Mouse (Mus musculus): ENCODE data around the gene Map3k9. TPM values are rescaled to one million over a fixed set of nuclear protein-coding genes. Genes with fewer than 3 reads are reported as not detected.

Map3k9 gene
- polyA plus RNA-seq, 1 experiment from 2014 or later = 0.02 TPM

GRCm38 (mm10) chr12:81679807-81680529 is 101.0 kb downstream of the Map3k9 start:
- Histone ChIP-seq H3K9me3 (replicated peaks) (no peaks in the 10 kb centered on the region), H3K4me1 (replicated peaks) (no peaks in the 10 kb centered on the region), H3K4me2 (no peak overlapping the region), H3K9ac (no peak overlapping the region), H3K36me3 (no peaks in the 10 kb centered on the region), H3K27me3 (no peaks in the 10 kb centered on the region), H3K27ac (no peak overlapping the region), H3K4me3 (replicated peaks) (no peak overlapping the region)
- DNase-seq (no peak), ATAC-seq (ENCODE audit: low read depth) (no peak)
- WGBS (ENCODE audit: insufficient replicate concordance) = 49% methylated on average over 7 of the region's 7 CpGs

GRCm38 (mm10) chr12:81675557-81675956 is 105.4 kb downstream of the Map3k9 start:
- Histone ChIP-seq H3K36me3 (no peaks in the 10 kb centered on the region), H3K4me1 (replicated peaks) (no peaks in the 10 kb centered on the region), H3K9ac (no peak overlapping the region), H3K9me3 (replicated peaks) (no peaks in the 10 kb centered on the region), H3K27me3 (no peaks in the 10 kb centered on the region), H3K4me2 (no peak overlapping the region), H3K4me3 (replicated peaks) (no peak overlapping the region), H3K27ac (no peak overlapping the region)
- no peak for ATAC-seq (ENCODE audit: low read depth)
- 43% methylated on average over 2 of the region's 2 CpGs for whole genome bisulfite sequencing (ENCODE audit: insufficient replicate concordance)
- no peak for DNase-seq

Other genes starting within 250 kb of the Map3k9 start
- 13.2 and 15.8 TPM in 2 replicates for gene Gm20498, start 248.3 kb downstream of the Map3k9 start, polyA plus RNA-seq (2015; fragmentation: Nextera tagmentation; extraction: Ambion mirVana)
- 16.3 and 18.3 TPM in 2 replicates for gene Synj2bp, start 248.3 kb downstream of the Map3k9 start, polyA plus RNA-seq (2015; fragmentation: Nextera tagmentation; extraction: Ambion mirVana)
- gene Adam21, start 212.7 kb downstream of the Map3k9 start, polyA plus RNA-seq (2015; fragmentation: Nextera tagmentation; extraction: Ambion mirVana) = not detected in 2 replicates
- gene Med6, start 186.2 kb downstream of the Map3k9 start, polyA plus RNA-seq (2015; fragmentation: Nextera tagmentation; extraction: Ambion mirVana) = 43.2 and 46.9 TPM in 2 replicates
- 0.02 and 0.05 TPM in 2 replicates for gene Ttc9, start 149.9 kb downstream of the Map3k9 start, polyA plus RNA-seq (2015; fragmentation: Nextera tagmentation; extraction: Ambion mirVana)
- gene Pcnx, start 78.8 kb upstream of the Map3k9 start, polyA plus RNA-seq (2015; fragmentation: Nextera tagmentation; extraction: Ambion mirVana) = 1.2 and 1.5 TPM in 2 replicates